Mouse (Mus musculus) cerebellum, adult 2 months (tissue): ENCODE results near the gene Lhb.

Source experiments
- CTCF ChIP-seq: fragments of 200-500 bp; IDR thresholded peaks from 2 replicates; pipeline ENCODE4 v1.5.1; 2011; ENCODE audit warnings: low read depth, mild to moderate bottlenecking, control low read depth, low read length, moderate library complexity, borderline replicate concordance; ENCODE audit not compliant: insufficient read depth
- POLR2A ChIP-seq: fragments of 200-500 bp; IDR thresholded peaks from 2 replicates; pipeline ENCODE4 v1.6.1; 2011; ENCODE audit warnings: low read length, control low read depth, borderline replicate concordance; ENCODE audit not compliant: insufficient read depth

DNA sequence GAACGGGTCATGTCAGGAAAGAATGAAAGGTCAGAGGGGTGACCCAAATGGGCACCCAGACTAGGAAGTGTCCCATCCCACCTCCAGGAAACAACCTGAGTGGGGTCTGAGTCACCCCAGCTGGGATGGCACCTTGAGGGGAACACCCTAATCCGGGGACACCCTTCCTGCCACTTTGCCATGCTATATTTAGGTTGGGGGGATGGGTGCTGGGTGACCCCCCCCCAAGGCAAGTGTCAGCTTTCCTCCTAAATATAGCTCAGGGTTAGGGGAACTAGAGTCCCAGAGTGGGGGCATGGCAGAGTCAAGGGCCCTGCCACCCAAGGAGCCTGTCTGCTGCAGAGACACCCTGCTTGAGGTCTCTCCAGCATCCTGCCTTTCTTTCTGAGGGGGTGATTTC lies 8.2 kb upstream of the Lhb start:
- TF ChIP-seq CTCF: no peak
- TF ChIP-seq POLR2A: no peak
